Mouse (Mus musculus): ENCODE measurements at regions not wholly inside any gene's neighbourhood (a gene's known extent, or its start where the extent isn't known, plus 50 kb on each side); places are given as distances from the start of the nearest gene placed in this dataset.

- Histone ChIP-seq H3K4me1 (replicated peaks; ENCODE audit: control insufficient read depth, insufficient read depth, low read length) (no peaks in the 10 kb centered on the region; the same call in 1 of the 2 replicates), H3K9me3 (ENCODE audit: control insufficient read depth) (no peaks in the 10 kb centered on the region), H3K27ac (ENCODE audit: low read depth, low read length) (no peak overlapping the region), H3K9ac (ENCODE audit: low read depth, low read length) (no peak overlapping the region), H3K27me3 (replicated peaks; ENCODE audit: control insufficient read depth, insufficient read depth, low read length) (no peaks in the 10 kb centered on the region), H3K36me3 (ENCODE audit: control insufficient read depth, insufficient read depth) (no peaks in the 10 kb centered on the region), H3K4me2 (replicated peaks; ENCODE audit: low read depth) (no peak overlapping the region), H3K4me3 (ENCODE audit: low read depth, low read length) (no peak overlapping the region)
- TF ChIP-seq CTCF (IDR thresholded peaks at IDR 0.05; ENCODE audit: low read depth), result no peak
- 81% methylated on average over 11 of the region's 11 CpGs for WGBS
- no peak for ATAC-seq
Observed at GRCm38 (mm10) chr16:31603185-31603584, 60.1 kb upstream of the Dlg1 start.

- Histone ChIP-seq H3K36me3 (ENCODE audit: control insufficient read depth, insufficient read depth) (no peaks in the 10 kb centered on the region), H3K4me1 (replicated peaks; ENCODE audit: control insufficient read depth, insufficient read depth, low read length) (no peaks in the 10 kb centered on the region; the same call in 1 of the 2 replicates), H3K27me3 (replicated peaks; ENCODE audit: control insufficient read depth, insufficient read depth, low read length) (no peaks in the 10 kb centered on the region), H3K9ac (ENCODE audit: low read depth, low read length) (no peak overlapping the region), H3K4me2 (replicated peaks; ENCODE audit: low read depth) (no peak overlapping the region), H3K27ac (ENCODE audit: low read depth, low read length) (0 out of 2 replicates have a peak overlapping the region, but pooled peaks have one; percentile 28), H3K9me3 (ENCODE audit: control insufficient read depth) (no peaks in the 10 kb centered on the region), H3K4me3 (ENCODE audit: low read depth, low read length) (no peak overlapping the region)
- WGBS, result 44% methylated on average over 11 of the region's 11 CpGs
- no peak for TF ChIP-seq CTCF (IDR thresholded peaks at IDR 0.05; ENCODE audit: low read depth)
- no peak for ATAC-seq
Observed at GRCm38 (mm10) chr16:31606389-31607177, 56.7 kb upstream of the Dlg1 start.

GRCm38 (mm10) chr16:31608964-31609363 lies 54.3 kb upstream of the Dlg1 start:
- WGBS, result 69% methylated on average over 7 of the region's 7 CpGs
- Histone ChIP-seq H3K4me2 (replicated peaks; ENCODE audit: low read depth) (no peak overlapping the region), H3K9me3 (ENCODE audit: control insufficient read depth) (no peaks in the 10 kb centered on the region), H3K4me1 (replicated peaks; ENCODE audit: control insufficient read depth, insufficient read depth, low read length) (no peaks in the 10 kb centered on the region; the same call in 1 of the 2 replicates), H3K27me3 (replicated peaks; ENCODE audit: control insufficient read depth, insufficient read depth, low read length) (no peaks in the 10 kb centered on the region), H3K4me3 (ENCODE audit: low read depth, low read length) (no peak overlapping the region), H3K27ac (ENCODE audit: low read depth, low read length) (no peak overlapping the region), H3K9ac (ENCODE audit: low read depth, low read length) (no peak overlapping the region), H3K36me3 (ENCODE audit: control insufficient read depth, insufficient read depth) (no peaks in the 10 kb centered on the region)
- no peak for ATAC-seq
- 0 out of 2 replicates have a peak, but pooled peaks have one; percentile 4 for TF ChIP-seq CTCF (IDR thresholded peaks at IDR 0.05; ENCODE audit: low read depth)

DNA sequence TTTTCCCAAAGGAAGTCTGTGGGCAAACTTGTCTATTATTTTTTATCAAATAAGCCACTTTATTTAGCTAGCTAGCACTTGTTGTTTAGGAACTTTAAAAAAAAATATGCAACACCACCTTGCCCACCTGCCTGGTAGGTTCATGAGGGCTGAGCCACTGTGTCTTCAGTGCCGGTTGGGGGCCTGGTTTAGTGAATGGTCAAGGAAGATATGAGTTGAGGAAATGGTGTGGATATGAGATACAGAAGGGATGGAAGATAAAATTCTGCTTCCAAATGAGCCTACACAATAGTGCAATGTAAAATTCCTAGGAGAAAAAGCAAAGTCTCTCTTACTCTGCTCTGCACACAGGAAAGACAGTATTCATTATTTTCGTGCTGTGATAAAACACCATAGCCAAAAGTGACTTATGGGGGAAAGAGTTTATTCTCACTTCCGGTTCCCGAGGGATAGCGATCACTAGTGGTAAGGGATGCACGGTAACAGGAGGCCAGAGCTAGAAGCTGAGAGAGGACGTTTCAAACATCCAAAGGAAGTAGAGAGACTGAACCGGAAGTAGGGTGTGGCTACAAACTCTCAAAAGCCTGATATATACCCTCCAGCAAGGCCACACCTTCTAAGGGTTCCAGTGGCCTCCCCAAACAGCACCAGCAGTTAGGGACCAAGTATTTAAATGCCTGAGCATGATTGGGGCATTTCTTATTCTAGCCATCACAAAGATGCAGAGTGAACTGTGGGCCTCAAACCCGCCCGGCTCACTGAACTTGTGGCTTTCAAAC lies 53.7 kb upstream of the Dlg1 start:
- no peak overlapping the region for H3K4me2 ChIP-seq (replicated peaks; ENCODE audit: low read depth)
- no peak overlapping the region for H3K9ac ChIP-seq (ENCODE audit: low read depth, low read length)
- no peaks in the 10 kb centered on the region for H3K9me3 ChIP-seq (ENCODE audit: control insufficient read depth)
- no peak for ATAC-seq
- no peak overlapping the region for H3K27ac ChIP-seq (ENCODE audit: low read depth, low read length)
- no peaks in the 10 kb centered on the region; the same call in 1 of the 2 replicates for H3K4me1 ChIP-seq (replicated peaks; ENCODE audit: control insufficient read depth, insufficient read depth, low read length)
- no peaks in the 10 kb centered on the region for H3K27me3 ChIP-seq (replicated peaks; ENCODE audit: control insufficient read depth, insufficient read depth, low read length)
- no peak for TF ChIP-seq CTCF (IDR thresholded peaks at IDR 0.05; ENCODE audit: low read depth)
- no peak overlapping the region for H3K4me3 ChIP-seq (ENCODE audit: low read depth, low read length)
- no peaks in the 10 kb centered on the region for H3K36me3 ChIP-seq (ENCODE audit: control insufficient read depth, insufficient read depth)
- 76% methylated on average over 10 of the region's 10 CpGs for WGBS
